ENCODE assay signal across 35 mouse cellular contexts in the genomic region with DNA sequence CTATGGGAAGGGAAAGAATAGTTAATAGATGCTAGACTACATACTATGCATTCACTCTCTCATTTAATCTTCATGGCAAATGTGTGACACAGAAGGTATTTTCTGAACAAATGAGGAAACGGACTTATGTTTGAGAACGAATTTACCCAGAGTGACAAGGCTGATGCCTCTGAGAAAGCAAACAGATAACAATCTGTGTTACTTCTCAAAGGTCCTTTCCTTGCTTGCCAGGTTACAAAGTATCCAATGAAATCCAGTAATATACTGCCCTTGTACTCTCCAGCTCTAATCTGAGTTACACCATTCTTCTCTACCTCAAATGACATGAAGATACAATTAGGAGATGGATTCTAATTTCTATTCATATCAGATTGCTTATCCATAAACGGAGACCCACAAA.
"Had no signal": no experiment of that assay in that cellular context is flagged by ENCODE, and none has a peak within 500 bp of the region (broad histone marks: within the 10 kb centered on the region; RNA-seq: fewer than 3 reads in every experiment).

No protein-coding gene starts in this region.

- H3K4me3 ChIP-seq: heart, embryonic 10.5 days; heart, embryonic 12.5 days; heart, embryonic 13.5 days; heart, embryonic 15.5 days; hindbrain, embryonic 10.5 days; hindbrain, embryonic 12.5 days; hindbrain, embryonic 13.5 days; hindbrain, embryonic 15.5 days; intestine, embryonic 15.5 days; kidney, embryonic 15.5 days; layer of hippocampus, adult 2 months had no signal

- H3K9ac ChIP-seq: heart, embryonic 12.5 days; heart, embryonic 13.5 days; heart, embryonic 15.5 days; hindbrain, embryonic 12.5 days; hindbrain, embryonic 13.5 days; hindbrain, embryonic 14.5 days; hindbrain, embryonic 15.5 days; intestine, embryonic 15.5 days; kidney, embryonic 15.5 days had no signal

- H3K36me3 ChIP-seq: heart, embryonic 10.5 days; heart, embryonic 12.5 days; heart, embryonic 13.5 days; heart, embryonic 15.5 days; hindbrain, embryonic 10.5 days; hindbrain, embryonic 12.5 days; hindbrain, embryonic 13.5 days; hindbrain, embryonic 15.5 days; intestine, embryonic 15.5 days; kidney, embryonic 15.5 days had no signal

- DNase-seq: heart, postnatal 10 days; heart, postnatal 14 days; heart, postnatal 36 days; heart, postnatal 4 days; kidney, adult 11 months; kidney, adult 18-20 months; kidney, adult 2 months; kidney, adult 8-10 months; kidney, adult 9 months; kidney, postnatal 10 days; kidney, postnatal 14 days; kidney, postnatal 25 days; kidney, postnatal 36 days; kidney, postnatal 4 days; layer of hippocampus, adult 9-11 months; layer of hippocampus, postnatal 36 days had no signal

- H3K27me3 ChIP-seq: heart, embryonic 12.5 days; heart, embryonic 13.5 days; heart, embryonic 15.5 days; hindbrain, embryonic 12.5 days; hindbrain, embryonic 13.5 days; hindbrain, embryonic 15.5 days; intestine, embryonic 15.5 days; kidney, embryonic 15.5 days had no signal

- ATAC-seq: hindbrain, embryonic 16.5 days; hindbrain, postnatal 0 days; inflammation-experienced regulatory T-cells, adult 6 months; intestine, embryonic 15.5 days; intestine, embryonic 16.5 days; intestine, postnatal 0 days had no signal

- H3K27ac ChIP-seq: heart, embryonic 10.5 days; heart, embryonic 13.5 days; heart, embryonic 15.5 days; hindbrain, embryonic 10.5 days; hindbrain, embryonic 12.5 days; hindbrain, embryonic 13.5 days; hindbrain, embryonic 14.5 days; hindbrain, embryonic 15.5 days; hindbrain, postnatal 0 days; intestine, embryonic 15.5 days; kidney, embryonic 15.5 days; kidney, postnatal 0 days; layer of hippocampus, adult 2 months had no signal

- H3K4me2 ChIP-seq: heart, embryonic 11.5 days; heart, embryonic 12.5 days; heart, embryonic 13.5 days; heart, embryonic 15.5 days; hindbrain, embryonic 12.5 days; hindbrain, embryonic 13.5 days; hindbrain, embryonic 14.5 days; hindbrain, embryonic 15.5 days; intestine, embryonic 15.5 days; kidney, embryonic 15.5 days had no signal

- H3K4me1 ChIP-seq: heart, embryonic 10.5 days; heart, embryonic 12.5 days; heart, embryonic 13.5 days; heart, embryonic 15.5 days; hindbrain, embryonic 10.5 days; hindbrain, embryonic 12.5 days; hindbrain, embryonic 13.5 days; hindbrain, embryonic 15.5 days; intestine, embryonic 15.5 days; kidney, embryonic 15.5 days had no signal

- H3K9me3 ChIP-seq: heart, embryonic 10.5 days; heart, embryonic 12.5 days; heart, embryonic 13.5 days; heart, embryonic 15.5 days; hindbrain, embryonic 10.5 days; hindbrain, embryonic 12.5 days; hindbrain, embryonic 13.5 days; hindbrain, embryonic 15.5 days; intestine, embryonic 15.5 days; kidney, embryonic 15.5 days had no signal
